Comparison of ENCODE assay signal across 8 mouse cellular contexts in genomic region chr11:88356598-88357290, GRCm38 (mm10).
DNase-seq lines count a peak whose midpoint lies in the region; ATAC-seq and TF ChIP-seq lines count a peak whose summit lies in the region.

No protein-coding gene starts in this region.

- H3K4me2 ChIP-seq in forebrain, embryonic 16.5 days (ENCODE audit: low read length) = peak overlapping the region; percentile 35
- no peak overlapping the region for H3K4me2 ChIP-seq in hindbrain, embryonic 11.5 days (replicated peaks; ENCODE audit: low read depth, low read length)
- peak overlapping the region; percentile 7; the same call in 1 of the 2 replicates for H3K4me2 ChIP-seq in lung, embryonic 16.5 days (ENCODE audit: low read depth, low read length)

- H3K27me3 ChIP-seq in MEL (ENCODE audit: control insufficient read depth in 1 of 2, insufficient read depth in 2 of 2, low read length in 2 of 2) = no peaks in the 10 kb centered on the region
- no peaks in the 10 kb centered on the region for H3K27me3 ChIP-seq in forebrain, embryonic 16.5 days (replicated peaks; ENCODE audit: control insufficient read depth, insufficient read depth, low read length)
- H3K27me3 ChIP-seq in hindbrain, embryonic 11.5 days (ENCODE audit: control insufficient read depth, insufficient read depth, low read length) = no peaks in the 10 kb centered on the region
- no peaks in the 10 kb centered on the region for H3K27me3 ChIP-seq in lung, embryonic 16.5 days (ENCODE audit: control insufficient read depth, insufficient read depth, low read depth, low read length)

- no peaks in the 10 kb centered on the region for H3K9me3 ChIP-seq in MEL (replicated peaks; ENCODE audit: insufficient read depth, low read length)
- H3K9me3 ChIP-seq in forebrain, embryonic 16.5 days (ENCODE audit: control insufficient read depth, low read length) = no peaks in the 10 kb centered on the region
- H3K9me3 ChIP-seq in hindbrain, embryonic 11.5 days (ENCODE audit: control insufficient read depth, low read length) = no peaks in the 10 kb centered on the region
- no peaks in the 10 kb centered on the region for H3K9me3 ChIP-seq in lung, embryonic 16.5 days (ENCODE audit: control insufficient read depth, low read length)

- TF ChIP-seq CTCF in MEL (IDR thresholded peaks at IDR 0.05 in 2 of 3, conservative IDR thresholded peaks at IDR 0.05 in 1 of 3; ENCODE audit: control insufficient read depth in 1 of 3, insufficient read depth in 1 of 3, low read depth in 2 of 3, low read length in 3 of 3, poor library complexity in 1 of 3, severe bottlenecking in 1 of 3) = no peak

- no peak overlapping the region for H3K9ac ChIP-seq in MEL (ENCODE audit: control insufficient read depth, low read depth, low read length, poor library complexity, severe bottlenecking)
- H3K9ac ChIP-seq in forebrain, embryonic 16.5 days (replicated peaks; ENCODE audit: low read depth, low read length) = no peak overlapping the region
- no peak overlapping the region for H3K9ac ChIP-seq in hindbrain, embryonic 11.5 days (ENCODE audit: low read depth, low read length)
- no peak overlapping the region for H3K9ac ChIP-seq in lung, embryonic 16.5 days (ENCODE audit: low read length)

- no peaks in the 10 kb centered on the region for H3K79me2 ChIP-seq in MEL (ENCODE audit: control insufficient read depth, insufficient read depth, low read length, poor library complexity)

- TF ChIP-seq EP300 in MEL (IDR thresholded peaks at IDR 0.05; ENCODE audit: low read depth in 1 of 2, low read length in 2 of 2) = no peak

- ATAC-seq in forebrain, embryonic 16.5 days = peak; percentile 98
- ATAC-seq in hindbrain, embryonic 11.5 days (ENCODE audit: low FRiP score) = peak; percentile 96
- ATAC-seq in lung, embryonic 16.5 days (ENCODE audit: low read depth) = peak; percentile 93

- no peak overlapping the region for H3K27ac ChIP-seq in MEL (ENCODE audit: control insufficient read depth, low read depth, low read length)
- H3K27ac ChIP-seq in forebrain, embryonic 16.5 days (ENCODE audit: low read length) = peak overlapping the region; percentile 68
- peak overlapping the region; percentile 90 for H3K27ac ChIP-seq in hindbrain, embryonic 11.5 days (ENCODE audit: low read depth, low read length)
- H3K27ac ChIP-seq in lung, embryonic 16.5 days (ENCODE audit: low read length) = peak overlapping the region; percentile 36

- peaks cover 15 to 25% of the 10 kb centered on the region in 2 experiments for H3K4me1 ChIP-seq in MEL (ENCODE audit: control insufficient read depth in 1 of 2, insufficient read depth in 2 of 2, low read length in 2 of 2)
- peaks cover 32% of the 10 kb centered on the region for H3K4me1 ChIP-seq in forebrain, embryonic 16.5 days (replicated peaks; ENCODE audit: control insufficient read depth, insufficient read depth, low read length)
- H3K4me1 ChIP-seq in hindbrain, embryonic 11.5 days (replicated peaks; ENCODE audit: control insufficient read depth, insufficient read depth, low read length) = peaks cover 23% of the 10 kb centered on the region
- peaks cover 14% of the 10 kb centered on the region for H3K4me1 ChIP-seq in lung, embryonic 16.5 days (replicated peaks; ENCODE audit: control insufficient read depth, insufficient read depth, low read length)

- H3K36me3 ChIP-seq in MEL (ENCODE audit: control insufficient read depth in 1 of 2, insufficient read depth in 2 of 2, low read length in 2 of 2) = peaks cover 0 to 14% of the 10 kb centered on the region in 2 experiments; a peak in 3 of 4 replicates
- H3K36me3 ChIP-seq in forebrain, embryonic 16.5 days (ENCODE audit: control insufficient read depth, insufficient read depth) = no peaks in the 10 kb centered on the region
- H3K36me3 ChIP-seq in hindbrain, embryonic 11.5 days (ENCODE audit: control insufficient read depth, insufficient read depth, low read length) = no peaks in the 10 kb centered on the region
- no peaks in the 10 kb centered on the region for H3K36me3 ChIP-seq in lung, embryonic 16.5 days (ENCODE audit: control insufficient read depth, insufficient read depth, low read length)

- peak; percentile 77 for DNase-seq in MEL (ENCODE audit: low read depth, low spot score)
- DNase-seq in brain, embryonic 18.5 days (ENCODE audit: low read depth, low spot score) = peak; percentile 86
- DNase-seq in hindbrain, embryonic 11.5 days (ENCODE audit: low spot score) = peak; percentile 81
- DNase-seq in layer of hippocampus, postnatal 36 days = peak; percentile 79 to 81
- DNase-seq in right cerebral cortex, adult 18-20 months = peak; percentile 76
- no peak for DNase-seq in thymus, postnatal 10 days (ENCODE audit: low spot score in 2 of 2)

- H3K4me3 ChIP-seq in MEL (ENCODE audit: control insufficient read depth in 1 of 2, insufficient read depth in 1 of 2, low read depth in 2 of 2, low read length in 2 of 2) = no peak overlapping the region
- H3K4me3 ChIP-seq in forebrain, embryonic 16.5 days (replicated peaks; ENCODE audit: low read length) = no peak overlapping the region
- no peak overlapping the region for H3K4me3 ChIP-seq in hindbrain, embryonic 11.5 days (ENCODE audit: low read depth, low read length)
- no peak overlapping the region for H3K4me3 ChIP-seq in lung, embryonic 16.5 days (ENCODE audit: low read length)

- TF ChIP-seq POLR2A in MEL (IDR thresholded peaks at IDR 0.05; ENCODE audit: control insufficient read depth in 1 of 2, insufficient read depth in 1 of 2, low read depth in 1 of 2, low read length in 2 of 2, poor library complexity in 1 of 2) = no peak

- no peak for TF ChIP-seq RAD21 in MEL (IDR thresholded peaks at IDR 0.05; ENCODE audit: low read depth, low read length)

- 5% methylated on average over 8 of the region's 8 CpGs for WGBS in forebrain, embryonic 16.5 days
- WGBS in hindbrain, embryonic 11.5 days = 48% methylated on average over 8 of the region's 8 CpGs
- WGBS in lung, embryonic 16.5 days = 41% methylated on average over 8 of the region's 8 CpGs

TF ChIP-seq in MEL, 35 proteins besides CTCF, POLR2A, EP300 and RAD21:
- TF ChIP-seq MAX (IDR thresholded peaks at IDR 0.05; ENCODE audit: low read length) (0 out of 2 replicates have a peak, but pooled peaks have one; percentile 23), MEF2A (IDR thresholded peaks at IDR 0.05; ENCODE audit: extremely low read depth, insufficient replicate concordance, low read depth, low read length, poor library complexity, severe bottlenecking) (no peak)
TF ChIP-seq in MEL: peak in this region for 1.

Comparison
In these comparisons a context has a peak if more than half of its experiments do, and no peak if none do; other contexts are left out.
1. DNase-seq: peak in MEL (single experiment), brain, embryonic 18.5 days (single experiment), hindbrain, embryonic 11.5 days (single experiment), layer of hippocampus, postnatal 36 days (2 of 2) and right cerebral cortex, adult 18-20 months (single experiment); none in thymus, postnatal 10 days (0 of 2).
2. Peak in every context shown above with its lines, with median percentiles within 50 percentile points of each other: ATAC-seq.